Mouse (Mus musculus) MEL (cell line): Measurements from ENCODE around the gene Pak1ip1. TPM values are rescaled to one million over a fixed set of nuclear protein-coding genes. Genes with fewer than 3 reads are reported as not detected.
"Not testable (repeated sequence)": the region's sequence is repeated elsewhere in the genome, so short reads cannot be mapped to it uniquely, and the experiment has no call there.

Experiments
- DNase-seq: peaks from one replicate; pipeline ENCODE4 v3.0.0; 2011; ENCODE audit warnings: low read depth, low spot score
- H3K27ac ChIP-seq: 2 replicates; pipeline ENCODE4 v1.5.1; 2012; ENCODE audit warnings: low read depth, mild to moderate bottlenecking, control low read depth, low read length, moderate library complexity; ENCODE audit not compliant: control insufficient read depth
- H3K27me3 ChIP-seq, 2 experiments: fragments of 150-350 bp in 1 of 2; sonication (generic) in 1 of 2; 2 replicates each; pipeline ENCODE4 v1.6.1; 2012; ENCODE audit warnings: low read length in 2 of 2, mild to moderate bottlenecking in 2 of 2, improper control_type of control experiment in 1 of 2, moderate library complexity in 1 of 2; ENCODE audit not compliant: insufficient read depth in 2 of 2, control insufficient read depth in 1 of 2
- H3K36me3 ChIP-seq, 2 experiments: 2 replicates each; pipeline ENCODE4 v1.6.1; 2012 to 2014; ENCODE audit warnings: low read length in 2 of 2, improper control_type of control experiment in 1 of 2, inconsistent platforms in 1 of 2, mild to moderate bottlenecking in 1 of 2; ENCODE audit not compliant: insufficient read depth in 2 of 2, control insufficient read depth in 1 of 2
- H3K4me1 ChIP-seq, 2 experiments: fragments of 150-350 bp in 1 of 2; sonication (generic) in 1 of 2; 2 replicates each; pipeline ENCODE4 v1.6.1; 2012; ENCODE audit warnings: low read length in 2 of 2, improper control_type of control experiment in 1 of 2, mild to moderate bottlenecking in 1 of 2; ENCODE audit not compliant: insufficient read depth in 2 of 2, control insufficient read depth in 1 of 2
- H3K4me3 ChIP-seq, 2 experiments: fragments of 150-350 bp in 1 of 2; sonication (generic) in 1 of 2; 2 replicates each; pipeline ENCODE4 v1.5.1; 2012; ENCODE audit warnings: low read depth in 2 of 2, low read length in 2 of 2, mild to moderate bottlenecking in 2 of 2, moderate library complexity in 2 of 2, control low read depth in 1 of 2, improper control_type of control experiment in 1 of 2; ENCODE audit not compliant: control insufficient read depth in 1 of 2, insufficient read depth in 1 of 2
- H3K79me2 ChIP-seq: 2 replicates; pipeline ENCODE4 v1.6.1; 2012; ENCODE audit warnings: mild to moderate bottlenecking, low read length, moderate library complexity; ENCODE audit not compliant: control insufficient read depth, poor library complexity, insufficient read depth
- H3K9ac ChIP-seq: 2 replicates; pipeline ENCODE4 v1.6.1; 2012; ENCODE audit warnings: low read depth, mild to moderate bottlenecking, control low read depth, low read length, moderate library complexity; ENCODE audit not compliant: control insufficient read depth, poor library complexity, severe bottlenecking
- H3K9me3 ChIP-seq: fragments of 150-350 bp; sonication (generic); replicated peaks from 2 replicates; pipeline ENCODE4 v1.6.1; 2012; ENCODE audit warnings: mild to moderate bottlenecking, low read length, improper control_type of control experiment, moderate library complexity; ENCODE audit not compliant: insufficient read depth
- EP300 ChIP-seq, 2 experiments: IDR thresholded peaks; 2 replicates each; pipeline ENCODE4 v1.6.1; 2011; ENCODE audit warnings: improper control_type of control experiment in 2 of 2, low read length in 2 of 2, low read depth in 1 of 2, mild to moderate bottlenecking in 1 of 2
- GATA1 ChIP-seq: IDR thresholded peaks from 2 replicates; pipeline ENCODE4 v1.6.1; 2011; ENCODE audit warnings: low read depth, low read length, improper control_type of control experiment
- MEF2A ChIP-seq: IDR thresholded peaks from 2 replicates; pipeline ENCODE4 v1.6.1; 2014; ENCODE audit warnings: low read depth, mild to moderate bottlenecking, inconsistent platforms, low read length, improper control_type of control experiment; ENCODE audit not compliant: poor library complexity, insufficient replicate concordance, severe bottlenecking; ENCODE audit errors: extremely low read depth
- RAD21 ChIP-seq: IDR thresholded peaks from 2 replicates; pipeline ENCODE4 v1.6.1; 2011; ENCODE audit warnings: mild to moderate bottlenecking, low read depth, low read length, improper control_type of control experiment
- SMC3 ChIP-seq: IDR thresholded peaks from 2 replicates; pipeline ENCODE4 v1.6.1; 2011; ENCODE audit warnings: low read depth, low read length, improper control_type of control experiment
- TAL1 ChIP-seq: IDR thresholded peaks from 2 replicates; pipeline ENCODE4 v1.6.1; 2012; ENCODE audit warnings: mild to moderate bottlenecking, inconsistent platforms, low read length, moderate library complexity, mixed read lengths
- TBP ChIP-seq: IDR thresholded peaks from 2 replicates; pipeline ENCODE4 v1.8.0; 2011; ENCODE audit warnings: low read depth, low read length, improper control_type of control experiment
- TCF12 ChIP-seq: IDR thresholded peaks from 2 replicates; pipeline ENCODE4 v1.6.1; 2014; ENCODE audit warnings: low read depth, mild to moderate bottlenecking, inconsistent platforms, low read length, improper control_type of control experiment, moderate library complexity
- USF2 ChIP-seq, 2 experiments: IDR thresholded peaks; 2 replicates each; pipeline ENCODE4 v1.6.1; 2011 to 2012; ENCODE audit warnings: improper control_type of control experiment in 2 of 2, low read length in 2 of 2, borderline replicate concordance in 1 of 2, inconsistent platforms in 1 of 2, low read depth in 1 of 2, mild to moderate bottlenecking in 1 of 2; ENCODE audit not compliant: insufficient read depth in 1 of 2
- polyA plus RNA-seq, 2 experiments: library from polyadenylated mRNA; stranded (reverse) in 1 of 2; unstranded in 1 of 2; fragments of >175 nt in 1 of 2; fragments of >200 nt in 1 of 2; gene quantifications; 2 replicates each; pipeline versions ENCODE4 v1.2.1 to v1.2.4; 2012; ENCODE audit warnings: low replicate concordance in 2 of 2, low read depth in 1 of 2; ENCODE audit not compliant: insufficient read length in 2 of 2, insufficient read depth in 1 of 2, missing spikeins in 1 of 2
- total RNA-seq: library from RNA; depleted of rRNA; stranded (reverse); fragments of 300-350 nt; gene quantifications from 2 replicates; pipeline ENCODE4 v1.2.3, GENCODE M21; 2012

Gene Pak1ip1
- total and polyA plus RNA-seq, 3 experiments, result 101 to 109 TPM; not detected in 1

- no peak for DNase-seq
- Histone ChIP-seq H3K4me3 (no peak overlapping the region), H3K27ac (no peak overlapping the region), H3K79me2 (no peaks in the 10 kb centered on the region), H3K9me3 (no peaks in the 10 kb centered on the region), H3K9ac (no peak overlapping the region), H3K27me3 (no peaks in the 10 kb centered on the region), H3K4me1 (peaks cover 4 to 7% of the 10 kb centered on the region in 2 experiments; a peak in 3 of 4 replicates), H3K36me3 (peaks cover 0 to 3% of the 10 kb centered on the region in 2 experiments; a peak in 1 of 4 replicates)
- TF ChIP-seq MEF2A, result no peak
- no peak for TF ChIP-seq USF2 (IDR thresholded peaks at IDR 0.05; ENCODE audit: borderline replicate concordance in 1 of 2, insufficient read depth in 1 of 2, low read depth in 1 of 2, low read length in 2 of 2)
- no peak for TF ChIP-seq TBP
Measured at GRCm38 (mm10) chr13:40982759-40983158, 18.1 kb upstream of the Pak1ip1 start.

- Histone ChIP-seq H3K27me3 (no peaks in the 10 kb centered on the region), H3K9ac (no peak overlapping the region), H3K9me3 (no peaks in the 10 kb centered on the region), H3K27ac (no peak overlapping the region), H3K4me3 (no peak overlapping the region), H3K4me1 (peaks cover 6 to 15% of the 10 kb centered on the region in 2 experiments), H3K79me2 (no peaks in the 10 kb centered on the region), H3K36me3 (peaks cover 0 to 11% of the 10 kb centered on the region in 2 experiments; a peak in 2 of 4 replicates)
- no peak for DNase-seq
- TF ChIP-seq GATA1 (0 out of 2 replicates have a peak, but pooled peaks have one; percentile 3), TCF12 (no peak)
Measured at GRCm38 (mm10) chr13:40986081-40986480, 14.7 kb upstream of the Pak1ip1 start.

- 0 out of 4 replicates have a peak, but pooled peaks of 1 of the 2 experiments have one; percentile 13 for TF ChIP-seq EP300 (IDR thresholded peaks at IDR 0.05; ENCODE audit: low read depth in 1 of 2, low read length in 2 of 2)
- TF ChIP-seq TAL1, result peak; percentile 45; the same call in 1 of the 2 replicates
- TF ChIP-seq RAD21, result peak; percentile 16
- peak; percentile 19; the same call in 1 of the 2 replicates for TF ChIP-seq SMC3
- H3K79me2 ChIP-seq, H3K27me3 ChIP-seq, H3K9ac ChIP-seq, H3K4me3 ChIP-seq, H3K27ac ChIP-seq, H3K9me3 ChIP-seq: not testable (repeated sequence)
- peak; percentile 57 for DNase-seq
- peaks cover 0 to 11% of the 10 kb centered on the region in 2 experiments; a peak in 2 of 4 replicates for H3K36me3 ChIP-seq
- peaks cover 6 to 15% of the 10 kb centered on the region in 2 experiments for H3K4me1 ChIP-seq
Measured at GRCm38 (mm10) chr13:40987608-40988303, 13.1 kb upstream of the Pak1ip1 start.
